Mouse (Mus musculus) stomach, embryonic 14.5 days (tissue): Measurements from ENCODE around the gene Kdr. TPM values are rescaled to one million over a fixed set of nuclear protein-coding genes. Genes with fewer than 3 reads are reported as not detected.

Experiments used
- ATAC-seq: fragments of 200-750 bp; cut with Nextera tagmentation; 2 replicates; pipeline ENCODE4 v1.8.0; 2017; ENCODE audit warnings: low read depth, moderate TSS enrichment; ENCODE audit not compliant: insufficient number of reproducible peaks, insufficient read depth, low FRiP score
- H3K27ac ChIP-seq: fragments of 300-500 bp; sonication (generic); 2 replicates; pipeline ENCODE4 v1.5.1; 2014; ENCODE audit warnings: mild to moderate bottlenecking, low read length, moderate library complexity, mixed read lengths
- H3K27me3 ChIP-seq: fragments of 300-500 bp; sonication (generic); 2 replicates; pipeline ENCODE4 v1.6.1; 2014; ENCODE audit warnings: low read length, control low read depth, mixed read lengths; ENCODE audit not compliant: control insufficient read depth, insufficient read depth
- H3K36me3 ChIP-seq: fragments of 300-500 bp; sonication (generic); 2 replicates; pipeline ENCODE4 v1.6.1; 2014; ENCODE audit warnings: mild to moderate bottlenecking, control low read depth, low read length, moderate library complexity, mixed read lengths; ENCODE audit not compliant: control insufficient read depth, insufficient read depth
- H3K4me1 ChIP-seq: fragments of 300-500 bp; sonication (generic); 2 replicates; pipeline ENCODE4 v1.6.1; 2014; ENCODE audit warnings: low read length, control low read depth, mixed read lengths; ENCODE audit not compliant: control insufficient read depth, insufficient read depth
- H3K4me2 ChIP-seq: fragments of 300-500 bp; sonication (generic); replicated peaks from 2 replicates; pipeline ENCODE4 v1.6.1; 2014; ENCODE audit warnings: low read depth, low read length, control low read depth
- H3K4me3 ChIP-seq: fragments of 300-500 bp; sonication (generic); 2 replicates; pipeline ENCODE4 v1.5.1; 2014; ENCODE audit warnings: low read depth, low read length, control low read depth
- H3K9ac ChIP-seq: fragments of 300-500 bp; sonication (generic); replicated peaks from 2 replicates; pipeline ENCODE4 v1.6.1; 2014; ENCODE audit warnings: low read depth, mild to moderate bottlenecking, control low read depth, low read length, moderate library complexity, mixed read lengths
- H3K9me3 ChIP-seq: fragments of 300-500 bp; sonication (generic); 2 replicates; pipeline ENCODE4 v1.6.1; 2016; ENCODE audit warnings: low read depth, low read length, control low read depth; ENCODE audit not compliant: control insufficient read depth
- WGBS: fragments of 180-500 bp; shearing (Covaris S2); extraction: QIAGEN DNeasy Blood & Tissue Kit; methylation state at CpG from one replicate; pipeline ENCODE4 v1.1.7; 2014; 5-methylcytosine and 5-hydroxymethylcytosine counted together
- polyA plus RNA-seq: library from polyadenylated mRNA; unstranded; fragments of >200 nt; fragmentation: Nextera tagmentation; extraction: Ambion mirVana; gene quantifications from 2 replicates; pipeline ENCODE4 v1.2.1, GENCODE M21; 2014

Gene Kdr
- polyA plus RNA-seq, 1 experiment from 2014 or later = 26.5 TPM

- peaks cover 16% of the 10 kb centered on the region; the same call in 1 of the 2 replicates for H3K27me3 ChIP-seq
- peaks cover 3% of the 10 kb centered on the region; the same call in 1 of the 2 replicates for H3K4me1 ChIP-seq
- H3K4me2 ChIP-seq = no peak overlapping the region
- no peak overlapping the region; the same call in 1 of the 2 replicates for H3K9ac ChIP-seq
- no peak overlapping the region for H3K27ac ChIP-seq
- 63% methylated on average over 7 of the region's 7 CpGs for WGBS
- no peaks in the 10 kb centered on the region for H3K9me3 ChIP-seq
- H3K4me3 ChIP-seq = no peak overlapping the region
- ATAC-seq = no peak
- no peaks in the 10 kb centered on the region for H3K36me3 ChIP-seq
These were observed 3.6 kb downstream of the Kdr start for GRCm38 (mm10) chr5:75974543-75975130.

DNA sequence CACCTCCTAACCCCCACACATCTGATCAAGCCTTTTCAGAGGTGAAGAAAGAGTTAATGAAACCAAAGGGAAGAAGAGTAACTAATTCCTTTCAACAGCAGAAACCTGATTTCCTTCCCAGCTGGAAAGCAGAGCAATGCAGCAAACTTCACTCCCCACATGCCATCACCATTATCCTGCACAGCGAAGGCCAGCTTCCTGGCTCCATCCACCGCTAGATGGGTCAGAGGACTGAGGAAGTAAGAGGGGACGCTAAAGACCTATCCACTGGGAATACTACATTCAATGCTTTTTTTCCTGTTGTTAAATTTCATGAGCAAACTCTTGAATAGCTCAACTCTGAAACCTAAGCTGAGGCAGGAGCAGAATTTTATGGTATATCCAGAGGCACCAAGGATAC lies 8.4 kb downstream of the Kdr start:
- no peak for ATAC-seq

GRCm38 (mm10) chr5:75962558-75962957 lies 15.7 kb downstream of the Kdr start:
- H3K27ac ChIP-seq = no peak overlapping the region
- no peak overlapping the region for H3K9ac ChIP-seq
- H3K4me2 ChIP-seq = no peak overlapping the region
- H3K4me1 ChIP-seq = no peaks in the 10 kb centered on the region
- no peaks in the 10 kb centered on the region for H3K9me3 ChIP-seq
- ATAC-seq = no peak
- H3K27me3 ChIP-seq = no peaks in the 10 kb centered on the region
- WGBS = 92% methylated on average over 12 of the region's 12 CpGs
- H3K4me3 ChIP-seq = no peak overlapping the region
- no peaks in the 10 kb centered on the region for H3K36me3 ChIP-seq

More for the DNA sequence above, 8.4 kb downstream of the Kdr start:
- Histone ChIP-seq H3K4me3 (no peak overlapping the region), H3K36me3 (no peaks in the 10 kb centered on the region), H3K27ac (no peak overlapping the region), H3K9ac (no peak overlapping the region), H3K27me3 (no peaks in the 10 kb centered on the region), H3K9me3 (no peaks in the 10 kb centered on the region), H3K4me2 (no peak overlapping the region), H3K4me1 (no peaks in the 10 kb centered on the region)
- WGBS = 39% methylated on average over 3 of the region's 3 CpGs

DNA sequence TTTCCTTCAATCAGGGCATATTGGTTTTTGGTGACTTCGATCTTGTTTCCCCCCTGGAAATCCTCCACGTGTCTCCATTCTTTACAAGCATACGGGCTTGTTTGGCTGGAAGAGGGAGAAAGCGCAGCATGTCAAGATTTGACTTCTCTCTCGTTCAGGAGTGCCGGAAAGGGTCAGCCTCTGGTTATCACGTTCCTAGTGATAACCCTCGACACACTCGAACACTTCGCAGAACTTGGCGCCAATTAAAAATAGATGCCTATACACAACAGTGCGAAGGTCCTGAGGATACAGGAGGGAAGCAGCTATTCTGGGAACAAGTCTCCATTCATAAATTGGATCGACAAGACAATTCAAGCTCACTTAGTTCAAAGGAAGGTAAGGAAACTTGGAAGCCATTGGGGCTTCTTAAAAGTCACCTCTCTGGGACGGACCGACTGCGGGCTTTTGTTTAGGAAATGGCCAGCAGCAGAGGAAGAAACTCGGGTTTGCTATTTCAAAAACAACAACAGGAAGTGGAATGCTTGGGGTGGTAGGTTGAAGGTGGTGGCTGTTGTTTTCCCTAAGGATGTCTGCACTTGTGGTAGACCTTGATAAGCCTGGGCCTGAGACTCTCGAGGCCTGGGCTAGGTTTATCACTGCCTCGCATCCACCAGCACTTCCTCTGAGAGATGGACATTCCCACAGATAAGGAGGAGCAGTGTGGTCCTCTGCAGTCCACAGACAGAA lies 16.4 kb downstream of the Kdr start:
- ATAC-seq = no peak
- H3K9ac ChIP-seq = no peak overlapping the region
- H3K4me2 ChIP-seq = no peak overlapping the region
- H3K9me3 ChIP-seq = no peaks in the 10 kb centered on the region
- no peaks in the 10 kb centered on the region for H3K4me1 ChIP-seq
- no peaks in the 10 kb centered on the region for H3K27me3 ChIP-seq
- no peak overlapping the region for H3K4me3 ChIP-seq
- no peaks in the 10 kb centered on the region for H3K36me3 ChIP-seq
- 77% methylated on average over 19 of the region's 19 CpGs for WGBS
- no peak overlapping the region for H3K27ac ChIP-seq

- H3K4me1 ChIP-seq = no peaks in the 10 kb centered on the region
- no peak overlapping the region for H3K27ac ChIP-seq
- H3K9ac ChIP-seq = no peak overlapping the region
- WGBS = 71% methylated on average over 3 of the region's 3 CpGs
- no peaks in the 10 kb centered on the region for H3K27me3 ChIP-seq
- H3K4me2 ChIP-seq = no peak overlapping the region
- H3K9me3 ChIP-seq = no peaks in the 10 kb centered on the region
- no peak overlapping the region for H3K4me3 ChIP-seq
- ATAC-seq = no peak
- no peaks in the 10 kb centered on the region for H3K36me3 ChIP-seq
These were observed 18.4 kb downstream of the Kdr start for GRCm38 (mm10) chr5:75959809-75960208.

GRCm38 (mm10) chr5:75956526-75956925 lies 21.7 kb downstream of the Kdr start:
- no peaks in the 10 kb centered on the region for H3K9me3 ChIP-seq
- H3K4me2 ChIP-seq = no peak overlapping the region
- no peaks in the 10 kb centered on the region for H3K36me3 ChIP-seq
- H3K4me3 ChIP-seq = no peak overlapping the region
- H3K9ac ChIP-seq = no peak overlapping the region
- ATAC-seq = no peak
- 80% methylated on average over 3 of the region's 3 CpGs for WGBS
- no peak overlapping the region for H3K27ac ChIP-seq
- H3K27me3 ChIP-seq = no peaks in the 10 kb centered on the region
- H3K4me1 ChIP-seq = no peaks in the 10 kb centered on the region

DNA sequence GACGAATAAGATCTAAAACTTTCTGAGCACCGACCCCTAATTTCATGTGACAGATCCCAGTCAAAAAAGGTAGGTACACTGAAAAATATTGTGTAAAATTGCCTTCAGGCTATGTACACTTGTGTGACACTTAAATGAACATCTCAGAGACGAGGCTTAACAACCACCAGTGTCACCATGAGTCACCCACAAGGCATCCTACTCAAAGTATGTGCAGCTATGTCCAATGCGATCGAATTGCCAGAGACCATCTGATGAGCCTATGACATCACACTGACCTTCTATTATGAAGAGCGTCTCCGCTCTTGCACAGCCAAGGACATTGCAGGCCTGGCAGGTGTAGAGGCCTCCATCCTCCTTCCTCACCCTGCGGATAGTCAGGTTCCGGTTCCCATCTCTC lies 22.4 kb downstream of the Kdr start:
- Histone ChIP-seq H3K36me3 (no peaks in the 10 kb centered on the region), H3K4me3 (no peak overlapping the region), H3K9ac (no peak overlapping the region), H3K4me1 (no peaks in the 10 kb centered on the region), H3K27ac (no peak overlapping the region), H3K4me2 (no peak overlapping the region), H3K9me3 (no peaks in the 10 kb centered on the region), H3K27me3 (no peaks in the 10 kb centered on the region)
- 91% methylated on average over 9 of the region's 9 CpGs for WGBS
- no peak for ATAC-seq

GRCm38 (mm10) chr5:75954778-75955330 lies 23.4 kb downstream of the Kdr start:
- no peaks in the 10 kb centered on the region for H3K4me1 ChIP-seq
- no peak overlapping the region for H3K9ac ChIP-seq
- H3K27me3 ChIP-seq = no peaks in the 10 kb centered on the region
- no peak overlapping the region for H3K27ac ChIP-seq
- no peaks in the 10 kb centered on the region for H3K36me3 ChIP-seq
- H3K9me3 ChIP-seq = no peaks in the 10 kb centered on the region
- H3K4me2 ChIP-seq = no peak overlapping the region
- WGBS = 83% methylated on average over 3 of the region's 3 CpGs
- no peak for ATAC-seq
- no peak overlapping the region for H3K4me3 ChIP-seq
